10 mouse cellular contexts compared by ENCODE assay signal in genomic region chr2:179415892-179416403, GRCm38 (mm10).
"Had no signal": no experiment of that assay in that cellular context is flagged by ENCODE, and none has a peak within 500 bp of the region (broad histone marks: within the 10 kb centered on the region; RNA-seq: fewer than 3 reads in every experiment).

No protein-coding gene starts in this region.

- H3K4me2 ChIP-seq: liver, embryonic 13.5 days; midbrain, embryonic 13.5 days had no signal

- H3K36me3 ChIP-seq: liver, embryonic 13.5 days; midbrain, embryonic 13.5 days had no signal

- DNase-seq: kidney, adult 2 months; kidney, postnatal 25 days; liver; liver, embryonic 13.5 days; liver, postnatal 0 days; spleen, adult 18-20 months; thymus, postnatal 4 days had no signal

- H3K9ac ChIP-seq: liver, embryonic 13.5 days; liver, postnatal 0 days; midbrain, embryonic 13.5 days had no signal

- ATAC-seq: intestine, embryonic 16.5 days; liver, postnatal 0 days; midbrain, embryonic 13.5 days had no signal

- H3K4me1 ChIP-seq: liver, embryonic 13.5 days; midbrain, embryonic 13.5 days had no signal

- H3K4me3 ChIP-seq: left cerebral cortex, adult 2 months; liver, embryonic 13.5 days; midbrain, embryonic 13.5 days had no signal

- H3K27me3 ChIP-seq: liver, embryonic 13.5 days; midbrain, embryonic 13.5 days had no signal

- H3K27ac ChIP-seq: left cerebral cortex, adult 2 months; liver, embryonic 13.5 days; midbrain, embryonic 13.5 days had no signal

- H3K9me3 ChIP-seq: midbrain, embryonic 13.5 days had no signal
